Mouse (Mus musculus) ES-E14 (cell line): ENCODE data around the gene Mcm9.

ENCODE experiments used
- MAFK ChIP-seq: IDR thresholded peaks from 2 replicates; pipeline ENCODE4 v1.6.1; 2014; ENCODE audit warnings: mild to moderate bottlenecking, low read depth, low read length, inconsistent platforms; ENCODE audit not compliant: insufficient read depth
- ZNF384 ChIP-seq: IDR thresholded peaks from 2 replicates; pipeline ENCODE4 v1.6.1; 2012; ENCODE audit warnings: low read depth, low read length, inconsistent platforms

DNA sequence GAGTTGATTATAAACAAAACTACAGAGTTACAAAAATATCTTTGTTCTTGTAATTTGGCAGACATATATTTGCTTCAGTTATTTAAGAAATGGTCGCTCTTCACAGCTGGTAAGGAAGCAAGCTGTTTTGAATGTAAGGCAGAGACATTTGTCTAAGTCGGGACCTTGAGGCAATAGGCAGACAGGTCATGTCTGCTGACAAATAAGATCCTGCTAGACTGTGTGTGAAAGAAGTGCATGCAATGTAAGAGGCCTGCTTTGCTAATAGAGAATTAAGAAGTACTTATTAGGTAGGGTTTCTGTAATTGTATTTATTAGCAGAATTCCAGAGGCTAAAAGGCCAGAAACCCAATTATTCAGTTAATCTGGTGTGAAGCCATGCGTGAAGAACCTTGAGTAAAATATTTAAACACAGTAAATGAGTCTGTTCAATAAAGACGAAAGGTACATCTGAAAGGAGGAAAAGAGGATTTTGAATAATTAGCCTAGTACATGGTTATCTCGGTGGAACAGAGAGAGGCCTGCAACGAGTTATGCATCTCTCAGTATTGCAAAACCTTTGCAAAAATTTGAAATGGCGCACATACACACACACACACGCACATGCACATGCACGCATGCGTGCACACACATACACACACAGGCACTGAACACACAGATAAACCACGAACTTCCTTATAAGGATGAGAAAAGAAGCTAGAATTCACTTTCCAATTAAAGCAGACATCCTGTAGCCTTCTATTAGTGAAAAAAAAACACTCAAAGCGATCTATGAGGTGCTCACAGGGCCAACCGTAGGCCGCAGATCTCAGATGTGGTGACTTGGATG lies 112.3 kb downstream of the Mcm9 start:
- TF ChIP-seq ZNF384 (no peak), MAFK (no peak)
